Mouse (Mus musculus) heart, embryonic 15.5 days (tissue): ENCODE data around the gene Nlgn1. TPM values are rescaled to one million over a fixed set of nuclear protein-coding genes. Genes with fewer than 3 reads are reported as not detected.

Experiments used
- ATAC-seq: fragments of 200-750 bp; cut with Nextera tagmentation; replicated peaks from 2 replicates; pipeline ENCODE4 v1.8.0; 2017; ENCODE audit warnings: low read depth, moderate TSS enrichment; ENCODE audit not compliant: insufficient number of reproducible peaks, insufficient read depth, low FRiP score
- H3K27ac ChIP-seq: fragments of 300-500 bp; sonication (generic); 2 replicates; pipeline ENCODE4 v1.5.1; 2015; ENCODE audit warnings: mild to moderate bottlenecking, inconsistent platforms
- H3K27me3 ChIP-seq: fragments of 300-500 bp; sonication (generic); 2 replicates; pipeline ENCODE4 v1.6.1; 2015; ENCODE audit warnings: inconsistent platforms
- H3K36me3 ChIP-seq: fragments of 300-500 bp; sonication (generic); 2 replicates; pipeline ENCODE4 v1.6.1; 2015; ENCODE audit warnings: mild to moderate bottlenecking, inconsistent platforms
- H3K4me1 ChIP-seq: fragments of 300-500 bp; sonication (generic); replicated peaks from 2 replicates; pipeline ENCODE4 v1.6.1; 2015; ENCODE audit warnings: inconsistent platforms
- H3K4me2 ChIP-seq: fragments of 300-500 bp; sonication (generic); 2 replicates; pipeline ENCODE4 v1.6.1; 2015; ENCODE audit warnings: inconsistent platforms, mild to moderate bottlenecking, moderate library complexity
- H3K4me3 ChIP-seq: fragments of 300-500 bp; sonication (generic); 2 replicates; pipeline ENCODE4 v1.5.1; 2015; ENCODE audit warnings: mild to moderate bottlenecking, inconsistent platforms
- H3K9ac ChIP-seq: fragments of 300-500 bp; sonication (generic); 2 replicates; pipeline ENCODE4 v1.6.1; 2015; ENCODE audit warnings: mild to moderate bottlenecking, inconsistent platforms
- H3K9me3 ChIP-seq: fragments of 300-500 bp; sonication (generic); replicated peaks from 2 replicates; pipeline ENCODE4 v1.6.1; 2016; ENCODE audit warnings: inconsistent platforms
- WGBS: fragments of 180-500 bp; shearing (Covaris S2); methylation state at CpG from one replicate; pipeline ENCODE4 v1.1.7; 2015; ENCODE audit warnings: mixed read lengths; 5-methylcytosine and 5-hydroxymethylcytosine counted together
- polyA plus RNA-seq: library from polyadenylated mRNA; unstranded; fragments of >200 nt; fragmentation: Nextera tagmentation; extraction: Ambion mirVana; gene quantifications from 2 replicates; pipeline ENCODE4 v1.2.1, GENCODE M21; 2015

The Nlgn1 gene
- polyA plus RNA-seq = 0.21 and 1.1 TPM in 2 replicates

- H3K4me1 ChIP-seq = peaks cover 20% of the 10 kb centered on the region
- ATAC-seq = no peak
- H3K27ac ChIP-seq = no peak within 1 kb of the TSS
- no peaks in the 10 kb centered on the region for H3K36me3 ChIP-seq
- H3K4me2 ChIP-seq = peak within 1 kb of the TSS; percentile 87
- H3K9ac ChIP-seq = peak within 1 kb of the TSS; percentile 21; the same call in 1 of the 2 replicates
- peaks cover 45% of the 10 kb centered on the region for H3K27me3 ChIP-seq
- peak within 1 kb of the TSS; percentile 50 for H3K4me3 ChIP-seq
- no peaks in the 10 kb centered on the region for H3K9me3 ChIP-seq
- WGBS = 6% methylated on average over 14 of the region's 14 CpGs
Observed at GRCm38 (mm10) chr3:26332400-26333238, at the start of gene Nlgn1. Gene Nlgn1, minus strand, starts transcription at chr3:26332460.

- ATAC-seq = no peak
- H3K36me3 ChIP-seq = no peaks in the 10 kb centered on the region
- no peaks in the 10 kb centered on the region for H3K4me1 ChIP-seq
- H3K4me2 ChIP-seq = no peak overlapping the region
- WGBS = 62% methylated on average over 2 of the region's 2 CpGs
- H3K27ac ChIP-seq = no peak overlapping the region
- H3K4me3 ChIP-seq = no peak overlapping the region
- H3K9me3 ChIP-seq = no peaks in the 10 kb centered on the region
- no peaks in the 10 kb centered on the region for H3K27me3 ChIP-seq
- no peak overlapping the region for H3K9ac ChIP-seq
Observed at GRCm38 (mm10) chr3:26378272-26378671, 46.0 kb upstream of the Nlgn1 start.

- no peaks in the 10 kb centered on the region for H3K36me3 ChIP-seq
Observed at GRCm38 (mm10) chr3:26355082-26355481, 22.8 kb upstream of the Nlgn1 start.

GRCm38 (mm10) chr3:26354483-26355030 is 22.3 kb upstream of the Nlgn1 start:
- no peak overlapping the region for H3K4me3 ChIP-seq
- H3K4me1 ChIP-seq = no peaks in the 10 kb centered on the region
- no peaks in the 10 kb centered on the region for H3K36me3 ChIP-seq
- no peak overlapping the region for H3K27ac ChIP-seq
- WGBS = 83% methylated on average over 5 of the region's 5 CpGs
- no peaks in the 10 kb centered on the region for H3K27me3 ChIP-seq
- ATAC-seq = no peak
- no peak overlapping the region for H3K9ac ChIP-seq
- H3K9me3 ChIP-seq = no peaks in the 10 kb centered on the region
- no peak overlapping the region for H3K4me2 ChIP-seq

More at GRCm38 (mm10) chr3:26355082-26355481, 22.8 kb upstream of the Nlgn1 start:
- Histone ChIP-seq H3K27me3 (no peaks in the 10 kb centered on the region), H3K4me3 (no peak overlapping the region), H3K27ac (no peak overlapping the region), H3K4me2 (no peak overlapping the region), H3K9ac (no peak overlapping the region), H3K9me3 (no peaks in the 10 kb centered on the region), H3K4me1 (no peaks in the 10 kb centered on the region)
- 75% methylated on average over 5 of the region's 5 CpGs for WGBS
- no peak for ATAC-seq

- 50% methylated on average over 2 of the region's 2 CpGs for WGBS
- no peaks in the 10 kb centered on the region for H3K9me3 ChIP-seq
Observed at GRCm38 (mm10) chr3:26337495-26337894, 5.2 kb upstream of the Nlgn1 start.

GRCm38 (mm10) chr3:26333239-26333811 is 1.1 kb upstream of the Nlgn1 start:
- ATAC-seq = no peak
- H3K36me3 ChIP-seq = no peaks in the 10 kb centered on the region
- peaks cover 20% of the 10 kb centered on the region for H3K4me1 ChIP-seq
- peak overlapping the region; percentile 87 for H3K4me2 ChIP-seq
- 2% methylated on average over 41 of the region's 41 CpGs for WGBS
- 0 out of 2 replicates have a peak overlapping the region, but pooled peaks have one; percentile 4 for H3K9ac ChIP-seq
- H3K4me3 ChIP-seq = peak overlapping the region; percentile 50
- no peaks in the 10 kb centered on the region for H3K9me3 ChIP-seq
- peaks cover 45% of the 10 kb centered on the region for H3K27me3 ChIP-seq
- no peak overlapping the region for H3K27ac ChIP-seq

More at GRCm38 (mm10) chr3:26337495-26337894, 5.2 kb upstream of the Nlgn1 start:
- peaks cover 9% of the 10 kb centered on the region for H3K4me1 ChIP-seq
- peaks cover 20% of the 10 kb centered on the region for H3K27me3 ChIP-seq
- no peak overlapping the region for H3K4me2 ChIP-seq
- no peak overlapping the region for H3K27ac ChIP-seq
- no peak overlapping the region for H3K4me3 ChIP-seq
- H3K9ac ChIP-seq = no peak overlapping the region
- no peak for ATAC-seq
- H3K36me3 ChIP-seq = no peaks in the 10 kb centered on the region

GRCm38 (mm10) chr3:26331177-26332061 is 841 bp downstream of the Nlgn1 start:
- no peaks in the 10 kb centered on the region for H3K9me3 ChIP-seq
- H3K4me1 ChIP-seq = peaks cover 20% of the 10 kb centered on the region
- no peak overlapping the region for H3K27ac ChIP-seq
- H3K4me2 ChIP-seq = peak overlapping the region; percentile 87
- H3K4me3 ChIP-seq = peak overlapping the region; percentile 50
- peaks cover 45% of the 10 kb centered on the region for H3K27me3 ChIP-seq
- peak overlapping the region; percentile 21; the same call in 1 of the 2 replicates for H3K9ac ChIP-seq
- 1% methylated on average over 60 of the region's 60 CpGs for WGBS
- H3K36me3 ChIP-seq = no peaks in the 10 kb centered on the region
- ATAC-seq = no peak; the same call in 1 of the 2 replicates

GRCm38 (mm10) chr3:26330863-26331176 is 1.4 kb downstream of the Nlgn1 start:
- Histone ChIP-seq H3K27me3 (peaks cover 45% of the 10 kb centered on the region), H3K4me3 (peak overlapping the region; percentile 50), H3K4me1 (peaks cover 20% of the 10 kb centered on the region), H3K36me3 (no peaks in the 10 kb centered on the region), H3K9ac (no peak overlapping the region), H3K9me3 (no peaks in the 10 kb centered on the region), H3K4me2 (peak overlapping the region; percentile 87), H3K27ac (no peak overlapping the region)
- WGBS = 12% methylated on average over 9 of the region's 9 CpGs
- ATAC-seq = no peak

- Histone ChIP-seq H3K9me3 (no peaks in the 10 kb centered on the region), H3K27ac (no peak overlapping the region), H3K4me1 (peaks cover 20% of the 10 kb centered on the region), H3K9ac (no peak overlapping the region), H3K4me2 (no peak overlapping the region), H3K36me3 (no peaks in the 10 kb centered on the region), H3K4me3 (no peak overlapping the region), H3K27me3 (peaks cover 45% of the 10 kb centered on the region)
- no peak for ATAC-seq
- 73% methylated on average over 4 of the region's 4 CpGs for WGBS
Observed at GRCm38 (mm10) chr3:26330019-26330418, 2.2 kb downstream of the Nlgn1 start.

- 68% methylated on average over 1 of the region's 1 CpGs for WGBS
- H3K4me1 ChIP-seq = no peaks in the 10 kb centered on the region
- no peak overlapping the region for H3K9ac ChIP-seq
- no peaks in the 10 kb centered on the region for H3K27me3 ChIP-seq
- no peak overlapping the region for H3K4me3 ChIP-seq
- no peak for ATAC-seq
- no peak overlapping the region for H3K27ac ChIP-seq
- no peaks in the 10 kb centered on the region for H3K36me3 ChIP-seq
- H3K9me3 ChIP-seq = no peaks in the 10 kb centered on the region
- no peak overlapping the region for H3K4me2 ChIP-seq
Observed at GRCm38 (mm10) chr3:26324510-26324909, 7.8 kb downstream of the Nlgn1 start.

- WGBS = 75% methylated on average over 2 of the region's 2 CpGs
- no peak overlapping the region for H3K9ac ChIP-seq
- H3K27me3 ChIP-seq = no peaks in the 10 kb centered on the region
- H3K4me2 ChIP-seq = no peak overlapping the region
- H3K9me3 ChIP-seq = no peaks in the 10 kb centered on the region
- H3K36me3 ChIP-seq = no peaks in the 10 kb centered on the region
- no peak overlapping the region for H3K27ac ChIP-seq
- no peak for ATAC-seq
- H3K4me3 ChIP-seq = no peak overlapping the region
- H3K4me1 ChIP-seq = no peaks in the 10 kb centered on the region
Observed at GRCm38 (mm10) chr3:26317397-26317796, 14.9 kb downstream of the Nlgn1 start.
